Mouse (Mus musculus): ENCODE data around the gene Sept9.

DNA sequence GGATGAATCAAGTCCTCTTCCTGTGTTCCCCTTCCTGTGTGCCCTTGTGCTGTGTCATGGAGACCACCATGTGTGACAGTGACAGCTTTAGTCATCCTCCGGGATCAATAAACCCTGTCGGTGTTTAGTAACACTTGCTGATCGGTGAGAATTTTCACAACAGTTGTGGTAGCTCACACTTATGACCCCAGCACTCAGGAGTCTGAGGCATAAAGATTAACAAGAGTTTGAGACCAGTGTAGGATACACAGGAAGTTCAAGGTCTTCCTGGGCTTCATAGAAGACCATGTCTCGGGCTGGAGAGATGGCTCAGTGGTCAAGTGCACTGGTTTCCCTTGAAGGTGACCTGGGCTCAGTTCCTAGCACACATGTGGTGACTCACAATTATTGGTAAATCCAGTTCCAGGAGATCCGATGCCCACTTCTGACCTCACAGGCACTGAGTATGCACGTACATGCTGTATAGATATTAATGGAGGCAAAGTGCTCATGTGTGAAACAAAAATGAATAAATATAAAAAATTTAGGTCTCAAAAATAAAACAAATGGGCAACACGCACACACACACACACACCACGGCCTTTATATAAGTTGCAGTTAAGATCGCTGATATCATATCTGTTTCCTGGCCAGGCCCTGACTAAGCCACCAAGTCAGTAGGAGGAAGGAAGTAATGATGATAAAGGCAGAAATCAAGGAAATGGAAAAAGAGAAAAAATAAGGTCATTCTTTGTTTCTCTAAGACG is 43.1 kb downstream of the Sept9 start:
- TF ChIP-seq CTCF (IDR thresholded peaks at IDR 0.05; ENCODE audit: extremely low read depth, insufficient read depth, low read length): no peak
- no peak for TF ChIP-seq POLR2A (IDR thresholded peaks at IDR 0.05; ENCODE audit: extremely low read depth, insufficient read depth, low read length)

Data from cortical plate, adult 2 months (tissue).